Mouse (Mus musculus): ENCODE measurements around the gene Nrxn2.

DNA sequence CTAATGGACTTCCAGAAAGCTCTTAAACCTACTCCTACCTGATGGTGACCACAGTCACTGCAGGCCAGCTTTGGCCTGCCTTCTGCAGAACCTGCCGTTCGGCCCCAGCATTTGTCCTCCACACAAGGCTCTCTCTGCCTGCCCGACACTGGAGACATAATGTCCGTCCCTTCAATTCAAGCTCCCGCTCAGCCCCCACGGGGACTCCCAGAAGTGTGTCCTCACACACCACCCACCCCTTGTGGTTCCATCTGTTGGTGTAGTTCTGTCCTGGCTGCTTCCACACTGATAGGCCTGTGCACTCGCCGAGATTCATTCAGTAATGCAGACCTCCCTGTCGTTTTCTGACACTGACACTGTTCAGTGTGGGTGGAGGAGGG lies 2.7 kb downstream of the Nrxn2 start:
- no peak for TF ChIP-seq POLR2A (IDR thresholded peaks at IDR 0.05; ENCODE audit: low read depth, low read length)
- TF ChIP-seq CTCF (IDR thresholded peaks at IDR 0.05; ENCODE audit: borderline replicate concordance, insufficient read depth, low read length): no peak

All from embryonic fibroblast, embryonic 13.5 days (primary cell).